Mouse (Mus musculus) olfactory bulb, adult 2 months (tissue): ENCODE measurements at regions not wholly inside any gene's neighbourhood (a gene's known extent, or its start where the extent isn't known, plus 50 kb on each side); places are given as distances from the start of the nearest gene placed in this dataset.

ENCODE experiments used
- CTCF ChIP-seq: fragments of 200-500 bp; IDR thresholded peaks from 2 replicates; pipeline ENCODE4 v1.5.1; 2012; ENCODE audit warnings: low read depth, mild to moderate bottlenecking, low read length, moderate library complexity; ENCODE audit not compliant: insufficient read depth
- POLR2A ChIP-seq: fragments of 200-500 bp; IDR thresholded peaks from 2 replicates; pipeline ENCODE4 v1.6.1; 2012; ENCODE audit warnings: mild to moderate bottlenecking, low read depth, low read length, moderate library complexity; ENCODE audit not compliant: insufficient read depth

DNA sequence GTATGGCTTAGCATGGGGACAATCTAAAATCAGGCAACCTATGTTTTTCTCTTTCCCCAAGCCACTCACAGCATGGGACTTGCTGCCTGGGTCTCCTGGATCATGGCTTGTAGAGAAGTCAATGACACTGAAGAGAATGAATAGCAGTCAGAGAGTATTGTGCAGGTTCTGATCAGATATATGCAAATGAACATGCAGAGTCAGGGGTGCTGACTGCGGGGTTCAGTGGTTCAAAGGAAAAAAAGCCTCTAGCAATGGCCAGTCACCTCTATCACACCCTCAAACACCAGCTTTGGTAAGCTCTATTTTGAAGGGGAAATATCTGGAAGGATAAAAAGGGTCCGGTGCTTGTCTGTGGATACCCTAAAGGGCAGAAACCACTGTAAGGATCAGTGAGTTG lies 237.9 kb upstream of the Trib2 start:
- TF ChIP-seq CTCF: no peak
- no peak for TF ChIP-seq POLR2A
